Mouse (Mus musculus): Measurements from ENCODE around the gene Fam20c.

The Fam20c gene

GRCm38 (mm10) chr5:138756311-138757085 is 2.2 kb downstream of the Fam20c start:
- peak; percentile 61 for DNase-seq (ENCODE audit: low spot score)

GRCm38 (mm10) chr5:138757135-138757534 is 2.8 kb downstream of the Fam20c start:
- no peak for DNase-seq (ENCODE audit: low spot score)

- DNase-seq (ENCODE audit: low spot score): no peak
Measured at GRCm38 (mm10) chr5:138757616-138758015, 3.3 kb downstream of the Fam20c start.

GRCm38 (mm10) chr5:138758533-138758932 is 4.2 kb downstream of the Fam20c start:
- DNase-seq (ENCODE audit: low spot score): no peak

GRCm38 (mm10) chr5:138761836-138762334 is 7.6 kb downstream of the Fam20c start:
- DNase-seq (ENCODE audit: low spot score): no peak

- DNase-seq (ENCODE audit: low spot score): no peak
Measured at GRCm38 (mm10) chr5:138762361-138762760, 8.0 kb downstream of the Fam20c start.

- DNase-seq (ENCODE audit: low spot score): no peak
Measured at GRCm38 (mm10) chr5:138764601-138765000, 10.3 kb downstream of the Fam20c start.

GRCm38 (mm10) chr5:138767650-138768049 is 13.3 kb downstream of the Fam20c start:
- no peak for DNase-seq (ENCODE audit: low spot score)

- DNase-seq (ENCODE audit: low spot score): no peak
Measured at GRCm38 (mm10) chr5:138768704-138769103, 14.4 kb downstream of the Fam20c start.

- no peak for DNase-seq (ENCODE audit: low spot score)
Measured at GRCm38 (mm10) chr5:138769126-138769525, 14.8 kb downstream of the Fam20c start.

GRCm38 (mm10) chr5:138775096-138775495 is 20.8 kb downstream of the Fam20c start:
- no peak for DNase-seq (ENCODE audit: low spot score)

- DNase-seq (ENCODE audit: low spot score): no peak
Measured at GRCm38 (mm10) chr5:138776346-138776745, 22.0 kb downstream of the Fam20c start.

- no peak for DNase-seq (ENCODE audit: low spot score)
Measured at GRCm38 (mm10) chr5:138778731-138779463, 24.6 kb downstream of the Fam20c start.

GRCm38 (mm10) chr5:138779655-138780054 is 25.3 kb downstream of the Fam20c start:
- DNase-seq (ENCODE audit: low spot score): no peak

- DNase-seq (ENCODE audit: low spot score): no peak
Measured at GRCm38 (mm10) chr5:138782697-138783096, 28.4 kb downstream of the Fam20c start.

GRCm38 (mm10) chr5:138783181-138783580 is 28.9 kb downstream of the Fam20c start:
- DNase-seq (ENCODE audit: low spot score): no peak

GRCm38 (mm10) chr5:138785986-138786515 is 31.7 kb downstream of the Fam20c start:
- no peak for DNase-seq (ENCODE audit: low spot score)

- no peak for DNase-seq (ENCODE audit: low spot score)
Measured at GRCm38 (mm10) chr5:138787648-138788047, 33.3 kb downstream of the Fam20c start.

GRCm38 (mm10) chr5:138788481-138789211 is 34.3 kb downstream of the Fam20c start:
- peak; percentile 35 for DNase-seq (ENCODE audit: low spot score)

- no peak for DNase-seq (ENCODE audit: low spot score)
Measured at GRCm38 (mm10) chr5:138790954-138791480, 36.7 kb downstream of the Fam20c start.

GRCm38 (mm10) chr5:138801588-138802116 is 47.3 kb downstream of the Fam20c start:
- no peak for DNase-seq (ENCODE audit: low spot score)

GRCm38 (mm10) chr5:138804286-138804685 is 50.0 kb downstream of the Fam20c start:
- no peak for DNase-seq (ENCODE audit: low spot score)

Data from ovary, postnatal 36 days (tissue).